Mouse (Mus musculus): Measurements from ENCODE around the gene H2afv. TPM values are rescaled to one million over a fixed set of nuclear protein-coding genes. Genes with fewer than 3 reads are reported as not detected.

Gene H2afv
- polyA plus RNA-seq, 1 experiment = 106 TPM

GRCm38 (mm10) chr11:6483103-6483502, 38.9 kb upstream of the H2afv start:
- Histone ChIP-seq H3K4me1 (ENCODE audit: control insufficient read depth, insufficient read depth, low read length) (peaks cover 40% of the 10 kb centered on the region), H3K27ac (ENCODE audit: insufficient read depth, low read length) (no peak overlapping the region), H3K4me3 (replicated peaks; ENCODE audit: insufficient read depth, low read depth, low read length) (no peak overlapping the region), H3K27me3 (ENCODE audit: control insufficient read depth, insufficient read depth, low read length) (no peaks in the 10 kb centered on the region)
- WGBS = 85% methylated on average over 2 of the region's 2 CpGs
- TF ChIP-seq CTCF (IDR thresholded peaks at IDR 0.05; ENCODE audit: borderline replicate concordance, insufficient read depth, low read depth, low read length) (no peak), POLR2A (IDR thresholded peaks at IDR 0.05; ENCODE audit: borderline replicate concordance, insufficient read depth, low read length) (no peak)
- DNase-seq = no peak

GRCm38 (mm10) chr11:6481669-6482185, 37.5 kb upstream of the H2afv start:
- no peaks in the 10 kb centered on the region for H3K27me3 ChIP-seq (ENCODE audit: control insufficient read depth, insufficient read depth, low read length)
- peak overlapping the region; percentile 31; the same call in 1 of the 2 replicates for H3K27ac ChIP-seq (ENCODE audit: insufficient read depth, low read length)
- TF ChIP-seq POLR2A (IDR thresholded peaks at IDR 0.05; ENCODE audit: borderline replicate concordance, insufficient read depth, low read length) (no peak), CTCF (IDR thresholded peaks at IDR 0.05; ENCODE audit: borderline replicate concordance, insufficient read depth, low read depth, low read length) (no peak)
- H3K4me1 ChIP-seq (ENCODE audit: control insufficient read depth, insufficient read depth, low read length) = peaks cover 40% of the 10 kb centered on the region
- no peak overlapping the region for H3K4me3 ChIP-seq (replicated peaks; ENCODE audit: insufficient read depth, low read depth, low read length)
- 8% methylated on average over 6 of the region's 6 CpGs for WGBS
- peak; percentile 74 to 83 for DNase-seq

GRCm38 (mm10) chr11:6480681-6481405, 36.6 kb upstream of the H2afv start:
- 28% methylated on average over 13 of the region's 13 CpGs for WGBS
- TF ChIP-seq POLR2A (IDR thresholded peaks at IDR 0.05; ENCODE audit: borderline replicate concordance, insufficient read depth, low read length) (no peak), CTCF (IDR thresholded peaks at IDR 0.05; ENCODE audit: borderline replicate concordance, insufficient read depth, low read depth, low read length) (no peak)
- no peaks in the 10 kb centered on the region for H3K27me3 ChIP-seq (ENCODE audit: control insufficient read depth, insufficient read depth, low read length)
- peaks cover 40% of the 10 kb centered on the region for H3K4me1 ChIP-seq (ENCODE audit: control insufficient read depth, insufficient read depth, low read length)
- no peak overlapping the region for H3K4me3 ChIP-seq (replicated peaks; ENCODE audit: insufficient read depth, low read depth, low read length)
- peak overlapping the region; percentile 37 for H3K27ac ChIP-seq (ENCODE audit: insufficient read depth, low read length)
- DNase-seq = peak; percentile 28 to 31

- no peaks in the 10 kb centered on the region for H3K27me3 ChIP-seq (ENCODE audit: control insufficient read depth, insufficient read depth, low read length)
- 8% methylated on average over 7 of the region's 7 CpGs for WGBS
- H3K4me3 ChIP-seq (replicated peaks; ENCODE audit: insufficient read depth, low read depth, low read length) = no peak overlapping the region
- H3K4me1 ChIP-seq (ENCODE audit: control insufficient read depth, insufficient read depth, low read length) = peaks cover 40% of the 10 kb centered on the region
- TF ChIP-seq CTCF (IDR thresholded peaks at IDR 0.05; ENCODE audit: borderline replicate concordance, insufficient read depth, low read depth, low read length) = no peak
- no peak for TF ChIP-seq POLR2A (IDR thresholded peaks at IDR 0.05; ENCODE audit: borderline replicate concordance, insufficient read depth, low read length)
- H3K27ac ChIP-seq (ENCODE audit: insufficient read depth, low read length) = peak overlapping the region; percentile 37
- DNase-seq = peak; percentile 84 to 92
These were observed 35.9 kb upstream of the H2afv start for GRCm38 (mm10) chr11:6480191-6480590.

GRCm38 (mm10) chr11:6479231-6479630, 35.0 kb upstream of the H2afv start:
- WGBS = 22% methylated on average over 2 of the region's 2 CpGs
- TF ChIP-seq POLR2A (IDR thresholded peaks at IDR 0.05; ENCODE audit: borderline replicate concordance, insufficient read depth, low read length) = no peak
- TF ChIP-seq CTCF (IDR thresholded peaks at IDR 0.05; ENCODE audit: borderline replicate concordance, insufficient read depth, low read depth, low read length) = no peak

GRCm38 (mm10) chr11:6477350-6477749, 33.1 kb upstream of the H2afv start:
- TF ChIP-seq CTCF (IDR thresholded peaks at IDR 0.05; ENCODE audit: borderline replicate concordance, insufficient read depth, low read depth, low read length) (no peak), POLR2A (IDR thresholded peaks at IDR 0.05; ENCODE audit: borderline replicate concordance, insufficient read depth, low read length) (no peak)
- WGBS = 47% methylated on average over 1 of the region's 1 CpGs
- H3K4me3 ChIP-seq (replicated peaks; ENCODE audit: insufficient read depth, low read depth, low read length) = no peak overlapping the region
- no peak for DNase-seq
- H3K27ac ChIP-seq (ENCODE audit: insufficient read depth, low read length) = no peak overlapping the region
- no peaks in the 10 kb centered on the region for H3K27me3 ChIP-seq (ENCODE audit: control insufficient read depth, insufficient read depth, low read length)
- H3K4me1 ChIP-seq (ENCODE audit: control insufficient read depth, insufficient read depth, low read length) = peaks cover 34% of the 10 kb centered on the region

More at GRCm38 (mm10) chr11:6479231-6479630, 35.0 kb upstream of the H2afv start:
- peak overlapping the region; percentile 49; the same call in 1 of the 2 replicates for H3K27ac ChIP-seq (ENCODE audit: insufficient read depth, low read length)
- H3K27me3 ChIP-seq (ENCODE audit: control insufficient read depth, insufficient read depth, low read length) = no peaks in the 10 kb centered on the region
- no peak overlapping the region for H3K4me3 ChIP-seq (replicated peaks; ENCODE audit: insufficient read depth, low read depth, low read length)
- H3K4me1 ChIP-seq (ENCODE audit: control insufficient read depth, insufficient read depth, low read length) = peaks cover 40% of the 10 kb centered on the region
- peak; percentile 31 to 38 for DNase-seq

- no peaks in the 10 kb centered on the region for H3K27me3 ChIP-seq (ENCODE audit: control insufficient read depth, insufficient read depth, low read length)
- WGBS = 62% methylated on average over 6 of the region's 6 CpGs
- no peak overlapping the region for H3K4me3 ChIP-seq (replicated peaks; ENCODE audit: insufficient read depth, low read depth, low read length)
- peaks cover 30% of the 10 kb centered on the region for H3K4me1 ChIP-seq (ENCODE audit: control insufficient read depth, insufficient read depth, low read length)
- no peak for TF ChIP-seq CTCF (IDR thresholded peaks at IDR 0.05; ENCODE audit: borderline replicate concordance, insufficient read depth, low read depth, low read length)
- no peak for TF ChIP-seq POLR2A (IDR thresholded peaks at IDR 0.05; ENCODE audit: borderline replicate concordance, insufficient read depth, low read length)
- DNase-seq = no peak
- H3K27ac ChIP-seq (ENCODE audit: insufficient read depth, low read length) = no peak overlapping the region
These were observed 32.6 kb upstream of the H2afv start for GRCm38 (mm10) chr11:6476876-6477275.
